Mouse (Mus musculus): ENCODE measurements around the gene Pawr.

DNA sequence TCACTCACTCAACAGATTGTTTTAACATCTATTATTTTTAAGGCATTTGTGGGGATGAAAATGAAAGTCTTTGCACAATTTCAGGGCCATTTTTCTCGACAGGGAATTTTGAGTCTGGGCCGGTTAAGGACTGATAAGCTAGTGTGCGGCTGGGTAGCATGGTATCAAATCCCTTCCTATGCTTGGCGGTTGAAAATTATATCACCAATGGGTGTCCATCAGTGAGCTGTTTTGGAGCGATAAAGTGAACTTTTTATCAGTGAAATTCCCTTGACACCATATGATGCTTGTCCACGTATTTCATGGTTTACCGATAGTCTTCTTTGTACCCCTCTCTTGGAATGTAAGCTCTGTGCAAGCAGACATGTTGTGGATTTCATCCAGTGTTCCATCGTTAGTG, 17.5 kb upstream of the Pawr start:
- TF ChIP-seq CTCF (IDR thresholded peaks at IDR 0.05; ENCODE audit: borderline replicate concordance, control insufficient read depth, extremely low read depth, insufficient read depth, low read length, poor library complexity), result no peak
- no peak for TF ChIP-seq POLR2A (IDR thresholded peaks at IDR 0.05; ENCODE audit: control insufficient read depth, extremely low read depth, insufficient read depth, low read length, poor library complexity)

All from thymus, adult 2 months (tissue).